Mouse (Mus musculus) liver, postnatal 0 days (tissue): ENCODE data around the gene Gm45837.

Experiments
- CTCF ChIP-seq: sonication (generic); IDR thresholded peaks from 2 replicates; pipeline ENCODE4 v1.5.1; 2016; ENCODE audit warnings: antibody characterized with exemption, low read depth
- EP300 ChIP-seq: IDR thresholded peaks from 2 replicates; pipeline ENCODE4 v1.6.1; 2016; ENCODE audit warnings: antibody characterized with exemption, low read depth, mild to moderate bottlenecking

GRCm38 (mm10) chr7:101397175-101397574, 13.5 kb upstream of the Gm45837 start:
- TF ChIP-seq EP300 (no peak), CTCF (no peak)
